Mouse (Mus musculus) neural tube, embryonic 15.5 days (tissue): Measurements from ENCODE around the gene Slc35e4. TPM values are rescaled to one million over a fixed set of nuclear protein-coding genes. Genes with fewer than 3 reads are reported as not detected.

Experiments used
- ATAC-seq: fragments of 200-750 bp; cut with Nextera tagmentation; 2 replicates; pipeline ENCODE4 v1.8.0; 2017; ENCODE audit warnings: mild to moderate bottlenecking, moderate TSS enrichment, moderate library complexity; ENCODE audit not compliant: low FRiP score
- H3K27ac ChIP-seq: fragments of 300-500 bp; sonication (generic); replicated peaks from 2 replicates; pipeline ENCODE4 v1.5.1; 2015; ENCODE audit warnings: mild to moderate bottlenecking, inconsistent platforms
- H3K27me3 ChIP-seq: fragments of 300-500 bp; sonication (generic); replicated peaks from 2 replicates; pipeline ENCODE4 v1.6.1; 2015; ENCODE audit warnings: inconsistent platforms
- H3K36me3 ChIP-seq: fragments of 300-500 bp; sonication (generic); 2 replicates; pipeline ENCODE4 v1.6.1; 2015; ENCODE audit warnings: inconsistent platforms
- H3K4me1 ChIP-seq: fragments of 300-500 bp; sonication (generic); 2 replicates; pipeline ENCODE4 v1.6.1; 2015; ENCODE audit warnings: inconsistent platforms
- H3K4me2 ChIP-seq: fragments of 300-500 bp; sonication (generic); 2 replicates; pipeline ENCODE4 v1.6.1; 2015; ENCODE audit warnings: inconsistent platforms, mild to moderate bottlenecking, moderate library complexity
- H3K4me3 ChIP-seq: fragments of 300-500 bp; sonication (generic); replicated peaks from 2 replicates; pipeline ENCODE4 v1.5.1; 2015; ENCODE audit warnings: mild to moderate bottlenecking, inconsistent platforms
- H3K9ac ChIP-seq: fragments of 300-500 bp; sonication (generic); replicated peaks from 2 replicates; pipeline ENCODE4 v1.6.1; 2015; ENCODE audit warnings: mild to moderate bottlenecking, inconsistent platforms
- H3K9me3 ChIP-seq: fragments of 300-500 bp; sonication (generic); replicated peaks from 2 replicates; pipeline ENCODE4 v1.6.1; 2016; ENCODE audit warnings: inconsistent platforms
- WGBS: fragments of 180-500 bp; shearing (Covaris S2); methylation state at CpG from one replicate; pipeline ENCODE4 v1.1.7; 2015; ENCODE audit warnings: mixed read lengths; 5-methylcytosine and 5-hydroxymethylcytosine counted together
- polyA plus RNA-seq: library from polyadenylated mRNA; unstranded; fragments of >200 nt; fragmentation: Nextera tagmentation; extraction: Ambion mirVana; gene quantifications from 2 replicates; pipeline ENCODE4 v1.2.1, GENCODE M21; 2015

The Slc35e4 gene
- polyA plus RNA-seq, 1 experiment from 2014 or later: 19.8 TPM

DNA sequence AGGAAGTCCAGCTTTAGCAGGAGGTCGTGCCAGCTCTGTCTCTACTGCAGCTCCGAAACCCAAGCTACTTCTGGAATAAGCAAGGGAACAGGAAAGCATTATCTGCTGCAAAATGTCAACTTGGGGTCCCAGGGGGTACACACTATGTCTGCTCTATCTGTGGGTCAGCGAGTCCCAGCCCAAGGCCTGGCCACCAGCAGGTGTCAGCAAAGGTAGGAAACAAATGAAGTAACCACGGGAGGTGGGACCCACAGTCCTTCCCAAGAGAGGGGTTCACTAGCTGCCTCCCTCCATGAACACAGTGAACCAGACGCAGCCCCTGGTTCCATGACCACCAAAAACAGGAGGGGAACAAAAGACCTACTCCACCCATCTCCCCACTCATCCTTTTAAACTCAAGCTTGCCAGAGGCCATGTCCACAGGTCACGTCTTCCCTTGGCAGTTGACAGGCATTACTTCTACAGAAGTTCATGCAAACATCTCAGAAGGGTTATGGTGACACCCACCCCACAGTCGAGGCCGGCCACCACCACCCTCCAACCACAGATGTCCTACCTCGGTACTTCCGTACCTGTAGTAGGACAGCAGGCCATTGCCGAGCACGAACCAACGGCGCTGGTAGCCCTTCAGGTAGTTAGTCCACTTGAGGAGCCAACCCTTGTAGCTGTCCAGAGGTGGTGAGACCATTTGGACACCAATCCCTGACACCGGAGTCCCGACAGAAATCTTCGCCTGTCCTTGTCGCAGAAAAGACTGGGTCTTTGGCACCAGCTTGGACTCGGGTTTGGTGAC is 51.6 kb downstream of the Slc35e4 start:
- Histone ChIP-seq H3K27me3 (0 out of 2 replicates have a peak, but pooled peaks cover 8% of the 10 kb centered on the region), H3K27ac (no peak overlapping the region), H3K9ac (no peak overlapping the region; the same call in 1 of the 2 replicates), H3K9me3 (no peaks in the 10 kb centered on the region), H3K4me1 (peaks cover 18% of the 10 kb centered on the region), H3K4me3 (peak overlapping the region; percentile 48), H3K36me3 (no peaks in the 10 kb centered on the region), H3K4me2 (peak overlapping the region; percentile 80)
- 76% methylated on average over 19 of the region's 19 CpGs for WGBS
- peak; percentile 7; the same call in 1 of the 2 replicates for ATAC-seq

DNA sequence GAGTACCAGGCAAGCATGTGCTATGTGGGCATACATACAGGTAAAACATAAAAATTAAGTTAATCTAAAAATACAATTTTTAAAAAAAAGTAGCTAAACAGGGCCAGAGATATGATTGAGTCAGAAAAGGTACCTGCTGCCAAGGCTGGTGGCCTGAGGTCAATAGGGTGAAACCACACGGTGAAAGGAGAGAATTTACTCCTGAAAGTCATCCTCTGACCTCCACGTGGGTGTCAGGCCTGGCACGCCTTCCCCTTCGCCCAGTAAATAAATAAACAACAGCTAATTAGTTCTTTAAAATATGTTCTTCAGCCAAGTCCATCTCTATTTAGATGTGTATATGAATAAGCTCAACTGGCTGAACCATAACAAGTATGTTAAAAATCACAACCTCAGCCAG is 54.1 kb downstream of the Slc35e4 start:
- no peaks in the 10 kb centered on the region for H3K36me3 ChIP-seq
- peaks cover 18% of the 10 kb centered on the region for H3K4me1 ChIP-seq
- no peak overlapping the region for H3K27ac ChIP-seq
- H3K4me2 ChIP-seq: no peak overlapping the region
- H3K9me3 ChIP-seq: no peaks in the 10 kb centered on the region
- 80% methylated on average over 4 of the region's 4 CpGs for WGBS
- 0 out of 2 replicates have a peak, but pooled peaks cover 3% of the 10 kb centered on the region for H3K27me3 ChIP-seq
- H3K9ac ChIP-seq: no peak overlapping the region
- H3K4me3 ChIP-seq: no peak overlapping the region
- ATAC-seq: no peak

DNA sequence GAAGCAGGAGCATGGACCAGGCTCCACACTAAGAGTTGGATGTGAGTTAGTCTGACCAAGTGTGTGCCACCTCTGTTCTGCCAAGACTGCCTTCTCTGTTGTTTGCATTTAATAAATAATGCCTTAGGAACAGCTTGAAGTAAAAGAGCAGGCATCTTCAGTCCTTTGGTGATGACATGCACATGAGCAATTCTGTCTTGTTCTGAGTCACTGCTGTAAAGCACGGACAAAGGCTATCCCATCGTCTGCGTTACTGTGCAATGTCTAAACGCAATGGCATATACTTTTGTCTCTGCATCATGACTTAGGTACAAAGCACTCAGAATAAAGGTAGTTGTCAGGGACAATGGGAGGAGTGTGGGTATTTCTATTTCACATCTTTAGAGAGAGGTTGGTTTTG is 54.7 kb downstream of the Slc35e4 start:
- no peaks in the 10 kb centered on the region for H3K9me3 ChIP-seq
- ATAC-seq: no peak
- H3K4me1 ChIP-seq: peaks cover 18% of the 10 kb centered on the region
- H3K4me3 ChIP-seq: no peak overlapping the region
- 94% methylated on average over 4 of the region's 4 CpGs for WGBS
- 0 out of 2 replicates have a peak, but pooled peaks cover 3% of the 10 kb centered on the region for H3K27me3 ChIP-seq
- H3K9ac ChIP-seq: no peak overlapping the region
- no peaks in the 10 kb centered on the region for H3K36me3 ChIP-seq
- H3K4me2 ChIP-seq: no peak overlapping the region
- H3K27ac ChIP-seq: no peak overlapping the region

GRCm38 (mm10) chr11:3857902-3858301 is 56.6 kb downstream of the Slc35e4 start:
- no peak overlapping the region for H3K9ac ChIP-seq
- 0 out of 2 replicates have a peak, but pooled peaks cover 1% of the 10 kb centered on the region for H3K27me3 ChIP-seq
- H3K36me3 ChIP-seq: no peaks in the 10 kb centered on the region
- H3K4me2 ChIP-seq: no peak overlapping the region
- ATAC-seq: no peak
- peaks cover 10% of the 10 kb centered on the region for H3K4me1 ChIP-seq
- H3K27ac ChIP-seq: no peak overlapping the region
- no peak overlapping the region for H3K4me3 ChIP-seq
- WGBS: 77% methylated on average over 5 of the region's 5 CpGs
- no peaks in the 10 kb centered on the region for H3K9me3 ChIP-seq

Other genes starting within 250 kb of the Slc35e4 start
- gene Osbp2, start 50.8 kb downstream of the Slc35e4 start, polyA plus RNA-seq: 28.8 and 33.9 TPM in 2 replicates
- gene 4921536K21Rik, start 19.6 kb downstream of the Slc35e4 start, polyA plus RNA-seq: 0.38 and 0.49 TPM in 2 replicates
- gene Dusp18, start 19.4 kb downstream of the Slc35e4 start, polyA plus RNA-seq: 21.9 and 22.2 TPM in 2 replicates
- gene Tcn2, start 17.5 kb upstream of the Slc35e4 start, polyA plus RNA-seq: 24.6 and 31.4 TPM in 2 replicates
- gene Pes1, start 49.3 kb upstream of the Slc35e4 start, polyA plus RNA-seq: 48.1 and 64.4 TPM in 2 replicates
- gene 4930556J24Rik, start 62.1 kb upstream of the Slc35e4 start, polyA plus RNA-seq: not detected in 2 replicates
- gene Gal3st1, start 69.0 kb upstream of the Slc35e4 start, polyA plus RNA-seq: 10.5 and 12.1 TPM in 2 replicates
- 0.15 TPM in 1 of 2 replicates, not detected in the other for gene Sec14l4, start 116.8 kb upstream of the Slc35e4 start, polyA plus RNA-seq
- 0.19 and 0.40 TPM in 2 replicates for gene Sec14l3, start 150.2 kb upstream of the Slc35e4 start, polyA plus RNA-seq
- gene Mtfp1, start 180.8 kb upstream of the Slc35e4 start, polyA plus RNA-seq: 13.1 and 14.3 TPM in 2 replicates
- 3.7 and 4.5 TPM in 2 replicates for gene Sec14l2, start 208.8 kb upstream of the Slc35e4 start, polyA plus RNA-seq
- 40.2 and 44.9 TPM in 2 replicates for gene Rnf215, start 220.5 kb upstream of the Slc35e4 start, polyA plus RNA-seq
- gene Ccdc157, start 245.6 kb upstream of the Slc35e4 start, polyA plus RNA-seq: 7.5 and 10.0 TPM in 2 replicates
- gene Sf3a1, start 245.7 kb upstream of the Slc35e4 start, polyA plus RNA-seq: 41.8 and 47.4 TPM in 2 replicates